Mouse (Mus musculus): ENCODE data around the gene H2-Ab1.
A peak's percentile ranks its signal among the peaks of the same experiment; 100 is the strongest.

The H2-Ab1 gene

GRCm38 (mm10) chr17:34239601-34240041, 17.9 kb upstream of the H2-Ab1 start:
- DNase-seq (ENCODE audit: low spot score), result no peak

GRCm38 (mm10) chr17:34240366-34240765, 17.1 kb upstream of the H2-Ab1 start:
- no peak for DNase-seq (ENCODE audit: low spot score)

- DNase-seq (ENCODE audit: low spot score), result no peak
Measured at GRCm38 (mm10) chr17:34240916-34241315, 16.6 kb upstream of the H2-Ab1 start.

GRCm38 (mm10) chr17:34244656-34245055, 12.8 kb upstream of the H2-Ab1 start:
- no peak for DNase-seq (ENCODE audit: low spot score)

DNA sequence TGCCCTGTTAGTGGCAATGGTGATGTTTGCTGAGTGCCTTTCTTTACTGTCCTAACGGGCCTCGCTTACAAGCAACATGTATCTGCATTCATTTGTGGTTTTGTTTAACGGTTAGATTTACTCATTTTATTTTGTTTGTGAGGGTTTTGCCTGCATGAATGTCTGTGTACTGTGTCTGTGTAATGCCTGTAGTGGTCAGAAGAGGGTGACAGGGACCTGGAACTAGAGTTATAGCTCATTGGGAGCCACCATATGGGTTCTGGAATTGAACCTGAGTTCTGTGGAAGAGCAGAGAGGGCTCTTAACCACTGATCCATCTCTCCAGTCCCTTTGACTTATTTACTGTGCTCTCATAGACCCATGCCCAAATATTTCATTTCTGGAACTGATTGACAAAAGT, 10.4 kb upstream of the H2-Ab1 start:
- DNase-seq (ENCODE audit: low spot score), result no peak

DNA sequence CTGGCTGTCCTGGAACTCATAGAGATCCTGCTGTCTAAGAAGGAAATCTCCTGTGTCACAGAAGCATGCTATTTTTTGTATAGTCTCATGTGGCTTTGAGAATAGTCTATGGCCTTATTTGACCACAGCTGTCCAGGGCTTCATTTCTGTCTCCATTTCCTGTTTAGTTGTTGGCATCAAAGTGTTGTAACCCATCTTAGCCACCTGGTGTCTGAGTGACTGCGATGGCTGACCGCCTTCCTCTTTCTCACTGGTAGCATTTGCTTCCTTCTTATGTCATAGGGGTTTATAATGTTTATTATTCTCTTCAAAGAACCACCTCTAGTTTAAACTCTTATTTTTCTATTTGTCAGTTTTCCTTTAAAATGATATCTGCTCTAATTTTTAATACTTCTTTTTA, 8.7 kb upstream of the H2-Ab1 start:
- DNase-seq (ENCODE audit: low spot score), result no peak

GRCm38 (mm10) chr17:34249361-34249760, 8.1 kb upstream of the H2-Ab1 start:
- DNase-seq (ENCODE audit: low spot score), result no peak

DNA sequence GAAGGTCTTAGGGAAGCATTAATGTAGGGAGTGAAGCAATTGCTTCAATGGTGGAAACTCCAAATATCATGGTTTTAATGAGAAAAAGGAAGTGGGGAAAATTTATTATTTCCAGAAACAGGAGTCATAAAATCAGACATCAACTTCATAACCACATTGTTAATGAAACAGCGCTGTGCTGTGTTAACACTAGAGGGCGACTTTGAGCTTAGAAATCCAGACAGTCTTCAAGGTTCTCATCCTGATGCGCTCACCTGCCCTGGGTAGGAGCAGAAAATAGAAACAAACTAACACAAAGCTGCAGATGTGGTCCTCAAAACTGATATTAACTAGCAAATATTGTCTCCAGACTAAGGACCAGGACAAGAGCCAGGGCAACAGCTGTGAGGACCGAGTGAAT, 7.6 kb upstream of the H2-Ab1 start:
- peak; percentile 25 for DNase-seq (ENCODE audit: low spot score)

GRCm38 (mm10) chr17:34251666-34252065, 5.8 kb upstream of the H2-Ab1 start:
- DNase-seq (ENCODE audit: low spot score), result no peak

GRCm38 (mm10) chr17:34256501-34256900, 988 bp upstream of the H2-Ab1 start:
- DNase-seq (ENCODE audit: low spot score), result no peak

- no peak for DNase-seq (ENCODE audit: low spot score)
Measured at GRCm38 (mm10) chr17:34260551-34260950, 3.1 kb downstream of the H2-Ab1 start.

- peak; percentile 77 for DNase-seq (ENCODE audit: low spot score)
Measured at GRCm38 (mm10) chr17:34261502-34261901, 4.0 kb downstream of the H2-Ab1 start.

GRCm38 (mm10) chr17:34263068-34263467, 5.6 kb downstream of the H2-Ab1 start:
- peak; percentile 67 for DNase-seq (ENCODE audit: low spot score)

DNA sequence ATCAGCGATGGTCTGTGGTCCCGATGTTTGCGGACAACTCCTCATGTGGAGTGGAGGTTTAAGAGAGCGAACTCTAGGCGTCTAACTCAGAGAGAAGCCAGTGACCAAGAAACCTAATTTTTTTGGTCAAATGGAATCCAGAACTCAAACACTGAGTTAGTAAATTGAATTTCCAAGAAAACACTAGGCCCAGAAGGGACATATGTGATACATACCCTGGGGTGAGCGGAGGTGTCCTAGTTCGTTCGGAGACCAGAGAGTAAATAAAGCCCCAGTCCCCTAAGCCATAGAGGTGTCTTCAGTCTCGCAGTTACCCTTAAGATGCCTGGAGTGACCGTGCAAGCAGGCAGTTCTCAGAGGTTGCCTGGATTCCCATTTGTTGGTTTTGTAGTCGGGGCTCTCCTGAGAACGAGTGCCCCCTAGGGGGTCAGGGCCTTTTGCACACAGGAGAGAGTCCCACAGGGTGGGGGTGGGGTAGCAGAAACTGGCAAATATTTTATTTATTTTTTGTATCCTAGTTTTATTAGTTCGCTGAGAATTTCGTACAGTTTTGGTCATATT, 6.4 kb downstream of the H2-Ab1 start:
- no peak for DNase-seq (ENCODE audit: low spot score)

DNA sequence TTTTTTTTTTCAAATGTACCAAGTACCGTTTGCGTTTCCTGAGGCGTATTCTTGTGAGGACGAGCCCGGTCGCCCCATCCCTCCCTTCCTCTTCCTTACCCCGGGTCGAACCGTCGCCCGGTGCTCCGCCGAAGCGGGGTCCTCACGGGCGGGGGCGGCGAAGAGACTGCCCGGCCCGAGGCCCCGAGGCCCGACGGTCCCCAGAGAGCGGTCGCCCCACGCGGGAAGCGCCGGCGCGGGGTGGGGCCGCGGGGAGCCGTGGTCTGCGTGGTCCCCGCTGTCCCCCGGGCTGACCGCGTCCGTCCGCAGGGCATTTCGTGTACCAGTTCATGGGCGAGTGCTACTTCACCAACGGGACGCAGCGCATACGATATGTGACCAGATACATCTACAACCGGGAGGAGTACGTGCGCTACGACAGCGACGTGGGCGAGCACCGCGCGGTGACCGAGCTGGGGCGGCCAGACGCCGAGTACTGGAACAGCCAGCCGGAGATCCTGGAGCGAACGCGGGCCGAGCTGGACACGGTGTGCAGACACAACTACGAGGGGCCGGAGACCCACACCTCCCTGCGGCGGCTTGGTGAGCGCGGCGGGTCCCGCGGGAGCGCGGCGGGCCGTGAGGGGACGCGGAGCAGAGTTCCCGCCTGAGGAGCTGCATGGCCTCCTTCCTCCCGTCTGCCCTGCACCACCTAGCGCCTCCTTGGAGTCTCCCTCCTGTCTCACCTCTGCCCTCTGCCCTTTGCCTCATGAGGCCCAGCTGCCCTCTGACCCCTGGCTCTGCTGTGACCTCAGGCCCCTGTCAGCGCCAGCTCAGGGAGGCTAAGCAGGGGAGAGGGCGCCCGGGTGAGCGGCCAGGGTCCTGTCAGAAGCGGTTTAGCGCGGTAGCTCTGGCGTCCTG, 7.2 kb downstream of the H2-Ab1 start:
- DNase-seq (ENCODE audit: low spot score), result no peak

- DNase-seq (ENCODE audit: low spot score), result no peak
Measured at GRCm38 (mm10) chr17:34268262-34268661, 10.8 kb downstream of the H2-Ab1 start.

DNA sequence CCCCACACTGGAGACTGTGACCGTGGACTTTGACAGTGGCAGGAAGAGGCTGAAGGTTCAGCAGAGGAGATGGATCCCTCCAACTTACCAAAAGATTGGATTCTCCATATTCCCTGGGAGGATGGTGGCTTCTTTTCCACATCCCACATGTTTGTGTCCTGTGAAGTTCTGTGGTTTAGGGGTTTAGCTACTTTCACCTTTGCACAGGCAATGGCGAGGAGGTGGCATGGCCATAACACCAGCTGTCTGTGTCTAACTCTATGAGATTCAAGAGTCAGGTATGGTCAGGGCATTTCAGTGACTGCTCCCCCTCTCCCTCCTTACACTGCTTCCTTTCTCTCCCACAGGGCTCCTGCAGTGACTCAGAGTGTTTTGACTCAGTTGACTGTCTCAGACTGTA, 11.3 kb downstream of the H2-Ab1 start:
- DNase-seq (ENCODE audit: low spot score), result no peak

- no peak for DNase-seq (ENCODE audit: low spot score)
Measured at GRCm38 (mm10) chr17:34269817-34270216, 12.3 kb downstream of the H2-Ab1 start.

- no peak for DNase-seq (ENCODE audit: low spot score)
Measured at GRCm38 (mm10) chr17:34270230-34270629, 12.7 kb downstream of the H2-Ab1 start.

- no peak for DNase-seq (ENCODE audit: low spot score)
Measured at GRCm38 (mm10) chr17:34270940-34271339, 13.5 kb downstream of the H2-Ab1 start.

DNA sequence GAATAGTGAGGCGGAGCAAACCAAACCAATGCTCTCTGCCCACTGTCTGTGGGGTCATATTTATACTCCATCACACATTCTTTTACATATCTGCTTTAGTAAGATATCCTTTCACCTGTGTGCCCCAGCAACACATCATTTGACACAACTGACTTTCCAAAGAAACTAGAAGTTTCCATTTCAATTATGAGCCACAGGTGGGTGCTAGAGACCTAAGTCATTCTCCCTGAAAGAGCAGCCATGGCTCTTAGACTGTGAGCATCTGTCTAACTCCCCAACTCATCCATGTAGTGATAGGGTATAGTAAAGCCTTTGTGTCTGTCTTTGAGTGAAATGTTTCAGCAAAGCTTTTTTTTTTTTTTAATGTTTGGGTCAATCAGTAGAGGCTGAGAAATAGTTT, 14.6 kb downstream of the H2-Ab1 start:
- no peak for DNase-seq (ENCODE audit: low spot score)

DNA sequence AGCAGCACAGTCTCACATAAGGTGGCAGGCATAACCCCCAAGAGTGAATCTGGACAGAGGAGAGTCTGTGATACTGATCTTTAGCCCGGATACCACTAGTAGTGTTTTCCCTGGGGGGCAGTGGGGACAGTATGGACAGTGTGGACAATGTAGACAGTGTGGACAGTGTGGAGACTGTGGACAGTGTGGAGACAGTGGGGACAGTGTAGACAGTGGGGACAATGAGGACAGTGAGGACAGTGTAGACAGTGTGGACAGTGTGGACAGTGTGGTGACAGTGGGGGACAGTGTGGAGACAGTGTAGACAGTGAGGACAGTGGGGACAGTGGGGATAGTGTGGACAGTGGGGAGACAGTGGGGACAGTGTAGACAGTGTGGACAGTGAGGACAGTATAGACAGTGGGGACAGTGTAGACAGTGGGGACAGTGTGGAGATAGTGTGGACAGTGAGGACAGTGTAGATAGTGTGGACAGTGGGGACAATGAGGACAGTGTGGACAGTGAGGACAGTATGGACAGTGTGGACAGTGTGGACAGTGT, 23.1 kb downstream of the H2-Ab1 start:
- no peak for DNase-seq (ENCODE audit: low spot score)

- DNase-seq (ENCODE audit: low spot score), result no peak
Measured at GRCm38 (mm10) chr17:34281836-34282235, 24.3 kb downstream of the H2-Ab1 start.
